Mouse (Mus musculus) neural tube, embryonic 14.5 days (tissue): Measurements from ENCODE around the gene Cfap65. TPM values are rescaled to one million over a fixed set of nuclear protein-coding genes. Genes with fewer than 3 reads are reported as not detected.

ENCODE experiments used
- ATAC-seq: fragments of 200-750 bp; cut with Nextera tagmentation; 2 replicates; pipeline ENCODE4 v1.8.0; 2017; ENCODE audit warnings: low read depth, mild to moderate bottlenecking, moderate TSS enrichment, moderate library complexity
- H3K27ac ChIP-seq: fragments of 300-500 bp; sonication (generic); 2 replicates; pipeline ENCODE4 v1.5.1; 2014; ENCODE audit warnings: low read depth, mild to moderate bottlenecking, control low read depth, low read length, moderate library complexity, mixed read lengths
- H3K27me3 ChIP-seq: fragments of 300-500 bp; sonication (generic); 2 replicates; pipeline ENCODE4 v1.6.1; 2014; ENCODE audit warnings: low read length; ENCODE audit not compliant: control insufficient read depth, insufficient read depth
- H3K36me3 ChIP-seq: fragments of 300-500 bp; sonication (generic); 2 replicates; pipeline ENCODE4 v1.6.1; 2014; ENCODE audit warnings: low read length, mixed read lengths; ENCODE audit not compliant: control insufficient read depth, insufficient read depth
- H3K4me1 ChIP-seq: fragments of 300-500 bp; sonication (generic); 2 replicates; pipeline ENCODE4 v1.6.1; 2014; ENCODE audit warnings: low read length; ENCODE audit not compliant: control insufficient read depth, insufficient read depth
- H3K4me2 ChIP-seq: fragments of 300-500 bp; sonication (generic); 2 replicates; pipeline ENCODE4 v1.6.1; 2014; ENCODE audit warnings: mild to moderate bottlenecking, low read depth, low read length, control low read depth
- H3K4me3 ChIP-seq: fragments of 300-500 bp; sonication (generic); 2 replicates; pipeline ENCODE4 v1.5.1; 2014; ENCODE audit warnings: low read depth, low read length, control low read depth, mixed read lengths
- H3K9ac ChIP-seq: fragments of 300-500 bp; sonication (generic); replicated peaks from 2 replicates; pipeline ENCODE4 v1.6.1; 2014; ENCODE audit warnings: low read depth, mild to moderate bottlenecking, control low read depth, low read length, mixed read lengths
- H3K9me3 ChIP-seq: fragments of 300-500 bp; sonication (generic); 2 replicates; pipeline ENCODE4 v1.6.1; 2016; ENCODE audit warnings: low read length; ENCODE audit not compliant: control insufficient read depth
- WGBS: fragments of 180-500 bp; shearing (Covaris S2); extraction: QIAGEN DNeasy Blood & Tissue Kit; methylation state at CpG from one replicate; pipeline ENCODE4 v1.1.7; 2014; 5-methylcytosine and 5-hydroxymethylcytosine counted together
- polyA plus RNA-seq: library from polyadenylated mRNA; unstranded; fragments of >200 nt; fragmentation: Nextera tagmentation; extraction: Ambion mirVana; gene quantifications from 2 replicates; pipeline ENCODE4 v1.2.1, GENCODE M21; 2014

Cfap65 gene
- polyA plus RNA-seq, 1 experiment from 2014 or later, result 0.74 TPM

- ATAC-seq, result no peak
- peak overlapping the region; percentile 32; the same call in 1 of the 2 replicates for H3K9ac ChIP-seq
- peak overlapping the region; percentile 40 for H3K4me2 ChIP-seq
- peak overlapping the region; percentile 21 for H3K4me3 ChIP-seq
- H3K27ac ChIP-seq, result no peak overlapping the region
- peaks cover 62% of the 10 kb centered on the region for H3K27me3 ChIP-seq
- H3K36me3 ChIP-seq, result no peaks in the 10 kb centered on the region
- 3% methylated on average over 28 of the region's 41 CpGs for WGBS
- H3K9me3 ChIP-seq, result no peaks in the 10 kb centered on the region
- peaks cover 23% of the 10 kb centered on the region; the same call in 1 of the 2 replicates for H3K4me1 ChIP-seq
These were observed 12.7 kb upstream of the Cfap65 start for GRCm38 (mm10) chr1:74947986-74948670.

GRCm38 (mm10) chr1:74941651-74942360, 6.4 kb upstream of the Cfap65 start:
- no peak overlapping the region for H3K4me3 ChIP-seq
- no peaks in the 10 kb centered on the region for H3K4me1 ChIP-seq
- no peaks in the 10 kb centered on the region for H3K36me3 ChIP-seq
- no peak overlapping the region for H3K4me2 ChIP-seq
- H3K27me3 ChIP-seq, result peaks cover 9% of the 10 kb centered on the region
- 68% methylated on average over 12 of the region's 12 CpGs for WGBS
- H3K27ac ChIP-seq, result no peak overlapping the region
- no peak overlapping the region for H3K9ac ChIP-seq
- no peak for ATAC-seq
- H3K9me3 ChIP-seq, result no peaks in the 10 kb centered on the region

GRCm38 (mm10) chr1:74939762-74940161, 4.4 kb upstream of the Cfap65 start:
- no peak overlapping the region for H3K4me3 ChIP-seq
- peaks cover under 1% of the 10 kb centered on the region; the same call in 1 of the 2 replicates for H3K27me3 ChIP-seq
- H3K9me3 ChIP-seq, result no peaks in the 10 kb centered on the region
- no peak overlapping the region for H3K27ac ChIP-seq
- no peaks in the 10 kb centered on the region for H3K4me1 ChIP-seq
- WGBS, result 7% methylated on average over 3 of the region's 3 CpGs
- no peak overlapping the region for H3K9ac ChIP-seq
- H3K4me2 ChIP-seq, result no peak overlapping the region
- no peaks in the 10 kb centered on the region for H3K36me3 ChIP-seq
- ATAC-seq, result no peak

- H3K9ac ChIP-seq, result no peak overlapping the region
- 44% methylated on average over 12 of the region's 12 CpGs for WGBS
- no peaks in the 10 kb centered on the region for H3K4me1 ChIP-seq
- H3K4me3 ChIP-seq, result no peak overlapping the region
- no peak for ATAC-seq
- no peaks in the 10 kb centered on the region for H3K36me3 ChIP-seq
- no peak overlapping the region for H3K27ac ChIP-seq
- H3K9me3 ChIP-seq, result no peaks in the 10 kb centered on the region
- no peak overlapping the region for H3K4me2 ChIP-seq
- peaks cover 10% of the 10 kb centered on the region for H3K27me3 ChIP-seq
These were observed 927 bp upstream of the Cfap65 start for GRCm38 (mm10) chr1:74936221-74936830.

- no peak overlapping the region for H3K4me2 ChIP-seq
- no peaks in the 10 kb centered on the region for H3K27me3 ChIP-seq
- ATAC-seq, result no peak
- H3K9ac ChIP-seq, result no peak overlapping the region
- 85% methylated on average over 9 of the region's 9 CpGs for WGBS
- no peaks in the 10 kb centered on the region for H3K36me3 ChIP-seq
- no peak overlapping the region for H3K4me3 ChIP-seq
- no peak overlapping the region for H3K27ac ChIP-seq
- no peaks in the 10 kb centered on the region for H3K4me1 ChIP-seq
- H3K9me3 ChIP-seq, result no peaks in the 10 kb centered on the region
These were observed 7.6 kb downstream of the Cfap65 start for GRCm38 (mm10) chr1:74927621-74928296.

GRCm38 (mm10) chr1:74926721-74927120, 8.7 kb downstream of the Cfap65 start:
- Histone ChIP-seq H3K4me2 (no peak overlapping the region), H3K27ac (no peak overlapping the region), H3K4me3 (no peak overlapping the region), H3K27me3 (no peaks in the 10 kb centered on the region), H3K4me1 (no peaks in the 10 kb centered on the region), H3K36me3 (no peaks in the 10 kb centered on the region), H3K9ac (no peak overlapping the region), H3K9me3 (no peaks in the 10 kb centered on the region)
- 39% methylated on average over 6 of the region's 6 CpGs for WGBS
- no peak for ATAC-seq

- Histone ChIP-seq H3K9ac (no peak overlapping the region), H3K4me3 (no peak overlapping the region), H3K27me3 (no peaks in the 10 kb centered on the region), H3K27ac (no peak overlapping the region), H3K36me3 (no peaks in the 10 kb centered on the region), H3K9me3 (no peaks in the 10 kb centered on the region), H3K4me1 (no peaks in the 10 kb centered on the region), H3K4me2 (no peak overlapping the region)
- ATAC-seq, result no peak
- WGBS, result 70% methylated on average over 4 of the region's 4 CpGs
These were observed 10.9 kb downstream of the Cfap65 start for GRCm38 (mm10) chr1:74924464-74924863.

GRCm38 (mm10) chr1:74915706-74916105, 19.7 kb downstream of the Cfap65 start:
- no peak overlapping the region for H3K9ac ChIP-seq
- ATAC-seq, result no peak
- 26% methylated on average over 13 of the region's 13 CpGs for WGBS

More at GRCm38 (mm10) chr1:74915706-74916105, 19.7 kb downstream of the Cfap65 start:
- Histone ChIP-seq H3K4me1 (no peaks in the 10 kb centered on the region), H3K4me2 (no peak overlapping the region), H3K4me3 (no peak overlapping the region), H3K27me3 (no peaks in the 10 kb centered on the region), H3K9me3 (no peaks in the 10 kb centered on the region), H3K36me3 (no peaks in the 10 kb centered on the region), H3K27ac (no peak overlapping the region)
